Mouse (Mus musculus) liver, adult 2 months (tissue): Measurements from ENCODE around the gene Kcmf1. TPM values are rescaled to one million over a fixed set of nuclear protein-coding genes. Genes with fewer than 3 reads are reported as not detected.
"Not testable (repeated sequence)": the region's sequence is repeated elsewhere in the genome, so short reads cannot be mapped to it uniquely, and the experiment has no call there.

Source experiments
- DNase-seq: peaks from one replicate; pipeline ENCODE4 v3.0.0-alpha.2; 2011; ENCODE audit warnings: low read depth, low spot score; ENCODE audit errors: extremely low read depth
- H3K27ac ChIP-seq: fragments of 200-500 bp; replicated peaks from 2 replicates; pipeline ENCODE4 v1.5.1; 2012; ENCODE audit warnings: low read depth, mild to moderate bottlenecking, control low read depth, inconsistent platforms, low read length; ENCODE audit not compliant: insufficient read depth
- H3K27me3 ChIP-seq: fragments of 200-500 bp; 2 replicates; pipeline ENCODE4 v1.6.1; 2012; ENCODE audit warnings: mild to moderate bottlenecking, moderate library complexity, low read length, inconsistent platforms; ENCODE audit not compliant: control insufficient read depth, insufficient read depth
- H3K36me3 ChIP-seq: fragments of 200-500 bp; 2 replicates; pipeline ENCODE4 v1.6.1; 2012; ENCODE audit warnings: low read length, inconsistent platforms; ENCODE audit not compliant: control insufficient read depth, insufficient read depth
- H3K4me1 ChIP-seq: fragments of 200-500 bp; 2 replicates; pipeline ENCODE4 v1.6.1; 2011; ENCODE audit warnings: low read length; ENCODE audit not compliant: control insufficient read depth, insufficient read depth
- H3K4me3 ChIP-seq: fragments of 200-500 bp; 2 replicates; pipeline ENCODE4 v1.5.1; 2011; ENCODE audit warnings: low read depth, mild to moderate bottlenecking, control low read depth, low read length, moderate library complexity; ENCODE audit not compliant: insufficient read depth
- H3K79me2 ChIP-seq: fragments of 200-500 bp; 2 replicates; pipeline ENCODE4 v1.6.1; 2012; ENCODE audit warnings: inconsistent platforms, mild to moderate bottlenecking, low read length, moderate library complexity; ENCODE audit not compliant: control insufficient read depth, insufficient read depth
- H3K9ac ChIP-seq: fragments of 200-500 bp; 2 replicates; pipeline ENCODE4 v1.6.1; 2012; ENCODE audit warnings: low read depth, mild to moderate bottlenecking, control low read depth, inconsistent platforms, low read length
- CTCF ChIP-seq: fragments of 200-500 bp; IDR thresholded peaks from 2 replicates; pipeline ENCODE4 v1.5.1; 2011; ENCODE audit warnings: low read depth, low read length, control low read depth
- POLR2A ChIP-seq: fragments of 200-500 bp; IDR thresholded peaks from 2 replicates; pipeline ENCODE4 v1.6.1; 2011; ENCODE audit warnings: low read length, control low read depth; ENCODE audit not compliant: insufficient read depth; ENCODE audit errors: extremely low read depth
- WGBS: fragments of 180-500 bp; shearing (Covaris S2); methylation state at CpG from one replicate; pipeline ENCODE4 v1.1.7; 2018; 5-methylcytosine and 5-hydroxymethylcytosine counted together
- polyA plus RNA-seq: library from polyadenylated mRNA; depleted of rRNA; stranded (reverse); fragments of >200 nt; gene quantifications from 2 replicates; pipeline ENCODE4 v1.2.3, GENCODE M21; 2012
- total RNA-seq: library from RNA; depleted of rRNA; stranded (reverse); fragments of >200 nt; gene quantifications from 2 replicates; pipeline ENCODE4 v1.2.3, GENCODE M21; 2014

Gene Kcmf1
- total and polyA plus RNA-seq, 2 experiments, result 38.6 to 107 TPM

GRCm38 (mm10) chr6:72834518-72834917, 65.3 kb downstream of the Kcmf1 start:
- Histone ChIP-seq H3K4me3 (no peak overlapping the region), H3K9ac (no peak overlapping the region), H3K36me3 (no peaks in the 10 kb centered on the region), H3K79me2 (no peaks in the 10 kb centered on the region), H3K27me3 (no peaks in the 10 kb centered on the region), H3K27ac (no peak overlapping the region), H3K4me1 (no peaks in the 10 kb centered on the region)
- DNase-seq, result no peak
- TF ChIP-seq POLR2A (no peak), CTCF (no peak)
- WGBS, result 76% methylated on average over 4 of the region's 4 CpGs

- Histone ChIP-seq H3K36me3 (no peaks in the 10 kb centered on the region), H3K4me1 (peaks cover 2% of the 10 kb centered on the region; the same call in 1 of the 2 replicates), H3K9ac (no peak overlapping the region), H3K79me2 (no peaks in the 10 kb centered on the region), H3K4me3 (no peak overlapping the region), H3K27me3 (no peaks in the 10 kb centered on the region), H3K27ac (no peak overlapping the region)
- no peak for DNase-seq
- WGBS, result 54% methylated on average over 3 of the region's 3 CpGs
- TF ChIP-seq POLR2A (no peak), CTCF (no peak)
Measured at GRCm38 (mm10) chr6:72831858-72832257, 67.9 kb downstream of the Kcmf1 start.

- H3K27ac ChIP-seq, result no peak overlapping the region
- H3K36me3 ChIP-seq, result no peaks in the 10 kb centered on the region
- TF ChIP-seq CTCF (peak; percentile 54), POLR2A (no peak)
- WGBS, result 32% methylated on average over 3 of the region's 3 CpGs
- H3K79me2 ChIP-seq, result no peaks in the 10 kb centered on the region
- no peak overlapping the region for H3K4me3 ChIP-seq
- H3K9ac ChIP-seq, result no peak overlapping the region
- no peaks in the 10 kb centered on the region for H3K27me3 ChIP-seq
- peak; percentile 21 for DNase-seq
- H3K4me1 ChIP-seq, result peaks cover 2% of the 10 kb centered on the region; the same call in 1 of the 2 replicates
Measured at GRCm38 (mm10) chr6:72831276-72831675, 68.5 kb downstream of the Kcmf1 start.

- peaks cover 5% of the 10 kb centered on the region; the same call in 1 of the 2 replicates for H3K4me1 ChIP-seq
- TF ChIP-seq CTCF (peak; percentile 58; the same call in 1 of the 2 replicates), POLR2A (no peak)
- DNase-seq, result peak; percentile 25
- H3K4me3 ChIP-seq, result no peak overlapping the region
- no peaks in the 10 kb centered on the region for H3K36me3 ChIP-seq
- no peaks in the 10 kb centered on the region for H3K79me2 ChIP-seq
- no peaks in the 10 kb centered on the region for H3K27me3 ChIP-seq
- WGBS, result 87% methylated on average over 3 of the region's 3 CpGs
- H3K27ac ChIP-seq, result no peak overlapping the region
- no peak overlapping the region for H3K9ac ChIP-seq
Measured at GRCm38 (mm10) chr6:72828857-72829256, 70.9 kb downstream of the Kcmf1 start.

GRCm38 (mm10) chr6:72828037-72828436, 71.7 kb downstream of the Kcmf1 start:
- not testable (repeated sequence) for H3K4me3 ChIP-seq, DNase-seq, H3K36me3 ChIP-seq, H3K79me2 ChIP-seq, H3K4me1 ChIP-seq, H3K27ac ChIP-seq, H3K9ac ChIP-seq, H3K27me3 ChIP-seq
- 13% methylated on average over 9 of the region's 9 CpGs for WGBS

- H3K27ac ChIP-seq, result no peak overlapping the region
- H3K4me3 ChIP-seq, result no peak overlapping the region
- no peaks in the 10 kb centered on the region for H3K36me3 ChIP-seq
- no peaks in the 10 kb centered on the region for H3K27me3 ChIP-seq
- no peaks in the 10 kb centered on the region for H3K79me2 ChIP-seq
- no peak for DNase-seq
- TF ChIP-seq POLR2A (no peak), CTCF (no peak)
- 72% methylated on average over 9 of the region's 9 CpGs for WGBS
- H3K4me1 ChIP-seq, result peaks cover 5% of the 10 kb centered on the region; the same call in 1 of the 2 replicates
- no peak overlapping the region for H3K9ac ChIP-seq
Measured at GRCm38 (mm10) chr6:72825762-72826161, 74.0 kb downstream of the Kcmf1 start.
